Mouse (Mus musculus) liver, embryonic 11.5 days (tissue): Measurements from ENCODE around the gene Pla2r1. TPM values are rescaled to one million over a fixed set of nuclear protein-coding genes. Genes with fewer than 3 reads are reported as not detected.

Source experiments
- ATAC-seq: fragments of 200-750 bp; cut with Nextera tagmentation; replicated peaks from 2 replicates; pipeline ENCODE4 v1.8.0; 2017; ENCODE audit warnings: moderate number of reproducible peaks, mild to moderate bottlenecking, moderate TSS enrichment, moderate library complexity; ENCODE audit not compliant: low FRiP score
- DNase-seq: peaks from one replicate; pipeline ENCODE4 v3.0.0-alpha.2; 2017; ENCODE audit warnings: low spot score
- H3K27ac ChIP-seq: fragments of 300-500 bp; sonication (generic); 2 replicates; pipeline ENCODE4 v1.5.1; 2014; ENCODE audit warnings: mild to moderate bottlenecking, low read depth, low read length, control low read depth
- H3K27me3 ChIP-seq: fragments of 300-500 bp; sonication (generic); replicated peaks from 2 replicates; pipeline ENCODE4 v1.6.1; 2014; ENCODE audit warnings: low read length, mixed read lengths; ENCODE audit not compliant: control insufficient read depth, insufficient read depth
- H3K36me3 ChIP-seq: fragments of 300-500 bp; sonication (generic); 2 replicates; pipeline ENCODE4 v1.6.1; 2014; ENCODE audit warnings: mild to moderate bottlenecking, low read length, moderate library complexity, mixed read lengths; ENCODE audit not compliant: control insufficient read depth, insufficient read depth
- H3K4me1 ChIP-seq: fragments of 300-500 bp; sonication (generic); replicated peaks from 2 replicates; pipeline ENCODE4 v1.6.1; 2014; ENCODE audit warnings: low read length, mixed read lengths; ENCODE audit not compliant: control insufficient read depth, insufficient read depth
- H3K4me2 ChIP-seq: fragments of 300-500 bp; sonication (generic); 2 replicates; pipeline ENCODE4 v1.6.1; 2014; ENCODE audit warnings: mild to moderate bottlenecking, control low read depth, moderate library complexity
- H3K4me3 ChIP-seq: fragments of 300-500 bp; sonication (generic); 2 replicates; pipeline ENCODE4 v1.5.1; 2014; ENCODE audit warnings: low read depth, low read length, control low read depth
- H3K9ac ChIP-seq: fragments of 300-500 bp; sonication (generic); 2 replicates; pipeline ENCODE4 v1.6.1; 2014; ENCODE audit warnings: low read depth, low read length, control low read depth
- H3K9me3 ChIP-seq: fragments of 300-500 bp; sonication (generic); 2 replicates; pipeline ENCODE4 v1.6.1; 2016; ENCODE audit warnings: low read length, inconsistent platforms, mixed read lengths; ENCODE audit not compliant: control insufficient read depth
- WGBS: fragments of 180-500 bp; shearing (Covaris S2); extraction: QIAGEN DNeasy Blood & Tissue Kit; methylation state at CpG from one replicate; pipeline ENCODE4 v1.1.7; 2014; 5-methylcytosine and 5-hydroxymethylcytosine counted together
- polyA plus RNA-seq: library from polyadenylated mRNA; unstranded; fragments of >200 nt; fragmentation: Nextera tagmentation; extraction: Ambion mirVana; gene quantifications from 2 replicates; pipeline ENCODE4 v1.2.1, GENCODE M21; 2014

The Pla2r1 gene
- polyA plus RNA-seq, 1 experiment from 2014 or later = 0.58 TPM

DNA sequence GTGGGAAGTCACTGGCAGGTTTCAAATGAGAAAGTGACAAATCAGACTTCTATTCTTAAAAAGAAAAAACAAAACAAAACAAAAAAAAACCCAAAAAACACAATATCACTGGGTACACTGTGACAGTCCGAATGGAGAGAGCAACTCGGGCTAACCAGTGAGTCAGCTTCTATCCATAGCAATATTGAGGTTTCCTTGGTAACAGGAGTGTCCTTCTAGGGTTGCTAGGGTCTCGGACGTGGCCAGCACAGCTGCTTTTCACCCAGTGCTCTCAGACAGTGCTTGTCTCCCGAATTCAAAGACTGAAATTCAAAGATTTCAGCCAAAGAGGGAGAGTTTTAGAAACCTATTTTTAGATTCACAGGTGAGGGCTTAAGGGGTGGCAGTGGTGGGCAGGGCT lies 20.6 kb downstream of the Pla2r1 start:
- 75% methylated on average over 5 of the region's 5 CpGs for WGBS
- Histone ChIP-seq H3K4me3 (no peak overlapping the region), H3K4me1 (no peaks in the 10 kb centered on the region), H3K27ac (no peak overlapping the region), H3K36me3 (no peaks in the 10 kb centered on the region), H3K4me2 (no peak overlapping the region), H3K9ac (no peak overlapping the region), H3K9me3 (no peaks in the 10 kb centered on the region), H3K27me3 (no peaks in the 10 kb centered on the region)
- no peak for DNase-seq
- no peak for ATAC-seq

DNA sequence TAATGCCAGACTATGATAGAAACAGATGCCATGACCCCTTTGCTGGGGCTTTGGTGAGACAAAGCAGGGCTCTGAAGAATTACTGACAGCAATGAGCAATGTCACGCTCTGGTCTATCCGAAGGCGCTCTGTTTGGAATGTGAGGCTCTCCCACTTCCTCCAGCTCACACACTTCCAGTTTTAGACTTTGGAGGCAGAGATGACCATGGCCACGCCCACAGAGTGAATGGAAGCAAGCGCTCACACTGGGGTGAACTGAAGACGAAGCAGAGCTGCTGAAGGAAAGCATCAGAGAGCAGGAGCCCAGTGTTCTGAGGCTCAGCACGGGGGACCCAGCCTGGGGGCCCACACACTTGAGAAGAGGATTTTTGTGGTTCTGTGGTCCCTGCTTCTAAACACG lies 37.3 kb downstream of the Pla2r1 start:
- Histone ChIP-seq H3K27me3 (no peaks in the 10 kb centered on the region), H3K36me3 (no peaks in the 10 kb centered on the region), H3K27ac (no peak overlapping the region), H3K4me3 (no peak overlapping the region), H3K4me2 (no peak overlapping the region; the same call in 1 of the 2 replicates), H3K4me1 (no peaks in the 10 kb centered on the region), H3K9ac (no peak overlapping the region), H3K9me3 (no peaks in the 10 kb centered on the region)
- 41% methylated on average over 8 of the region's 8 CpGs for WGBS
- DNase-seq (no peak), ATAC-seq (no peak)

DNA sequence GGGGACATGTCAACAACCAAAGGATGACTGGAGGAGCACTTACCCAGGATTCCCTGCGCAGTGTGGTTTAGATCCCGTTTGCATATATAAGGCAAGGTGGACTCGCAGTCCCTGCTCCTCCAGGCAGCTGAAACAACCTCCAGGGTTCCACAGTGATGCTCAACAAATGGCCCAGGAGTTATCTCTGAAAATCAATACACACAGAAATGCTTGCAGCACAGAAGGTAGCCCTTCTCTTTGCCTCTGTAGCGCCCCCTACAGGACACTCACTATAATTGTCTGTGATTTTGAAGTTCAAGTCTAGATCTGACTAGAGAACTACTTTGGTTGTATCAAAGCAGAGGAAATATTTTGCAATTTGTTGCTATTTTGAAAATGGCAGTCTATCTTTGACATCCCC lies 38.2 kb downstream of the Pla2r1 start:
- H3K27ac ChIP-seq = no peak overlapping the region
- H3K9me3 ChIP-seq = no peaks in the 10 kb centered on the region
- H3K4me3 ChIP-seq = no peak overlapping the region
- H3K9ac ChIP-seq = no peak overlapping the region
- H3K27me3 ChIP-seq = no peaks in the 10 kb centered on the region
- H3K4me2 ChIP-seq = no peak overlapping the region
- H3K36me3 ChIP-seq = no peaks in the 10 kb centered on the region
- H3K4me1 ChIP-seq = no peaks in the 10 kb centered on the region
- no peak for DNase-seq
- WGBS = 64% methylated on average over 4 of the region's 4 CpGs
- no peak for ATAC-seq

DNA sequence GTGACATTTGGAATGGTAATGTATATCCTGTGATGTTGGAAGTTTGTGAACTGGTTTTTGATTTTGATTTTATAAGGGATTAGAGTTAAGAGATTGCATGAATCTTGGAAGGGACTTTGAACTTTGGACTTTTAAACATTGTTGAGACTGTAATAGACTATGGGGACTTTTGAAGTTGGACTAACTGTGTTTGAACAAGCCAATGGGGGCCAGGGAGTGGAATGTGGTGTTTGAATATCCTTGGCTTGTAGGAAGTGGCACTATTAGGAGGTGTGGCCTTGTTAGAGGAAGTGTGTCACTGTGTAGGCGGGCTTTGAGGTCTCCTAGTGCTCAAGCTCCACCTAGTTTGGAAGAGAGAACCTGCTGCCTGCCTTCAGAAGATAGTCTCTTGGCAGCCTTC lies 42.4 kb downstream of the Pla2r1 start:
- ATAC-seq (no peak), DNase-seq (no peak)
- Histone ChIP-seq H3K36me3 (no peaks in the 10 kb centered on the region), H3K9ac (no peak overlapping the region), H3K27me3 (no peaks in the 10 kb centered on the region), H3K4me2 (no peak overlapping the region), H3K27ac (no peak overlapping the region), H3K4me1 (no peaks in the 10 kb centered on the region), H3K4me3 (no peak overlapping the region), H3K9me3 (no peaks in the 10 kb centered on the region)
- 88% methylated on average over 1 of the region's 1 CpGs for WGBS

DNA sequence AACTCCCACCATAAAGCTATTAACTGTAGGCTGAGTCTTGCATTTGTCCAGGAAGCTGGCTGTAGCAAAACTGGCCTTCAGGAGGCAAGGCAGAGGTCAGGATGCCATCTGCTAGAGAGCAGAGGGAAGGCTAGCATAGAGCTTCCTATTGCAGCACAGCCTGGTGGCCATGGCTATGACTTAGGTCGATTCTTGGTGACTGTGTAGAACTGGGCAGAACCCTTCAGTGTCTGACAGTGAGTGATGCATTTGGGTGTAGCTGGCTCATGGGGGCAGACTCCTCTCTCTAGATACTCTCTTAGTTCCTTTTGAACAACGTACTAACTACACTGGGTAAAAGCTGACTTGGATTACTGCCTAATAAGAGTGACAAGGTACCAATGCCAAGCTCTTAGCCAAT lies 48.0 kb downstream of the Pla2r1 start:
- Histone ChIP-seq H3K9me3 (no peaks in the 10 kb centered on the region), H3K36me3 (no peaks in the 10 kb centered on the region), H3K4me1 (no peaks in the 10 kb centered on the region), H3K27me3 (no peaks in the 10 kb centered on the region), H3K4me3 (no peak overlapping the region), H3K9ac (no peak overlapping the region), H3K27ac (no peak overlapping the region), H3K4me2 (no peak overlapping the region)
- 36% methylated on average over 2 of the region's 2 CpGs for WGBS
- DNase-seq = no peak
- no peak for ATAC-seq

DNA sequence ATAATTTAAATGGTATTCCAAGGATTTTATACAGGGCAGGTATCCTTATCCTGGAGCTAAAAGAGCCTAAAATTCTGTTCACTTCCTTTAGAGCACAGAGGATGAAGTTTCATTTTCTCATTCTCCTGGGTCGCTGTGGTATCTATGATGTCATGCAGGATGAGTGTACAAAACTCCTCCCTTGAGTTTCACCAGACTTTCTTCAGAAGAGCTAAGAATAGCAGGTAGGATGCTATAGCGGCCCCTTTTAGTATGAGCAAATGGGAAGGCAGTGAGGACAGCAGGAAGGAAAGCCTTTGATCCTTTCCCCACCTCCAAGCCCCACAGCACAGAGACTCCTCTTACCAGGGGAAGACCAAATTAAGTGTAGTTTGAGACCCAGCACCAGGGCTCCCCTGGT lies 48.4 kb downstream of the Pla2r1 start:
- no peaks in the 10 kb centered on the region for H3K27me3 ChIP-seq
- no peaks in the 10 kb centered on the region for H3K9me3 ChIP-seq
- no peak overlapping the region for H3K9ac ChIP-seq
- H3K4me3 ChIP-seq = no peak overlapping the region
- no peak overlapping the region for H3K4me2 ChIP-seq
- no peak overlapping the region for H3K27ac ChIP-seq
- H3K36me3 ChIP-seq = no peaks in the 10 kb centered on the region
- WGBS = 37% methylated on average over 2 of the region's 2 CpGs
- ATAC-seq (no peak), DNase-seq (no peak)
- H3K4me1 ChIP-seq = no peaks in the 10 kb centered on the region

DNA sequence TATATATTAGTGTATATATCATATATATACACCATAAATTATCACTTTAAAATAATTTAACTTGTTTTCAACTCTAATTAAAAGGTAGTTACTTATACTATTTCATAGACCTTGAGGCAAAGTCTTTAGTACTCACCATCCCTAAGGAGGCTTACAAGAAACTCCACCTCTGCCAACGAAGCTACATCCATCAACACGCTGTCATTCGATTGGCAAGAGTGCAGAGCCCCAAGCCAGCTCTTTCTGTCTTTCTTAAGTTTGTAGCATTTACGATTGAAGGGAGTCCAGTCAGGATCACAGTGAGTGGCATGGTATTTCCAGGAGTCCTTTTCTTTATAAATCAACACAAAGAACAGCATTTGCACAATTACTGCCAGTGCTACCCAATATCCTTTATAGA lies 49.1 kb downstream of the Pla2r1 start:
- Histone ChIP-seq H3K4me1 (no peaks in the 10 kb centered on the region), H3K4me2 (no peak overlapping the region), H3K27me3 (no peaks in the 10 kb centered on the region), H3K9me3 (no peaks in the 10 kb centered on the region), H3K4me3 (no peak overlapping the region), H3K36me3 (no peaks in the 10 kb centered on the region), H3K9ac (no peak overlapping the region), H3K27ac (no peak overlapping the region)
- DNase-seq = no peak
- ATAC-seq = no peak
- 73% methylated on average over 4 of the region's 4 CpGs for WGBS

DNA sequence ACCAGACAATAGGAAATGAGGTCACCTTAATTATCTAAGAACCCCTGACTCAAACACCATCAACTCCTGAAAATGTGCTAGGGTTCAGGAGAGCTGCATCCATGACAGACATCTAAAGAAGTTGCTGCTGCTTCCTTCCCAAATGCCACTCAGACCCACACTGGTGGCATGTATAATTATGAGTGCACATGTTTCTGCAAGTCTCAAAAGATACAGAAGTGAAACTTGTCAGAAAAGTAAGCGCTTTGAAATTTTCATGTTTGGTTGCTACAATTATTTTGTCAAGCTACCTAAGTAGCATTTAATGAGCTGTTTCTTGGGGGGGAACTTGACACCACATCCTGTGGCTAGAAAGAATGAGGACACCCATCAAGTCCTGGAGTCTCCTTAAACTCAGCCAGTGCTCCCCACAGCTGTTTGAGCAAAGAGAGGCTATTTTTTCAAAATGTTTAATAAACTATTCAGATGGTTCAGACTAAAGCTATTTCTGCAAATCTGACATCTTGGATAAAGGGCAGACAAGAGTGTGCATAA lies 52.5 kb downstream of the Pla2r1 start:
- no peak for DNase-seq

DNA sequence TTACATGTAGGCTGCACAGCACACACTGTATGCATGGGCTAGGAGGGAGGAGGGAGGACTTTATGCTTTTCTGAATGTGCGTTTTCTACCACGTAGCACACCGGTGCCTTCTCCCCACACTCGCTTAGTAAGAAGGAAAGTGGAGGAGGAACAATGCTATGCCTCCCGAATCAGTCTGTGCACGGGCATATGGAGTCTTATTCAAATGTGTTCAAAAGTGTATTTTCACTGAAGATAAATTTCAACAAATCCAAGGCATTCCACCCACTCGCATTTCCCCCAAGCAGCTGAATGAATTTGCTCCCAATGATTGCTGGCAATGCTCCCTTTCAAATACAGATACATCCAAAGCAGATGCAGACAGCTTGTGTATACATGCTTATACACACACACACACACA lies 73.2 kb downstream of the Pla2r1 start:
- DNase-seq = no peak
- H3K4me1 ChIP-seq = no peaks in the 10 kb centered on the region

More for the DNA sequence above, 52.5 kb downstream of the Pla2r1 start:
- Histone ChIP-seq H3K4me3 (no peak overlapping the region), H3K27ac (no peak overlapping the region), H3K36me3 (no peaks in the 10 kb centered on the region), H3K27me3 (no peaks in the 10 kb centered on the region), H3K9me3 (no peaks in the 10 kb centered on the region), H3K9ac (no peak overlapping the region), H3K4me1 (no peaks in the 10 kb centered on the region), H3K4me2 (no peak overlapping the region)
- WGBS = 85% methylated on average over 1 of the region's 1 CpGs
- no peak for ATAC-seq

More for the DNA sequence above, 73.2 kb downstream of the Pla2r1 start:
- no peak for ATAC-seq
- no peak overlapping the region for H3K9ac ChIP-seq
- H3K27ac ChIP-seq = no peak overlapping the region
- H3K4me3 ChIP-seq = no peak overlapping the region
- WGBS = 88% methylated on average over 7 of the region's 7 CpGs
- no peak overlapping the region for H3K4me2 ChIP-seq
- H3K36me3 ChIP-seq = no peaks in the 10 kb centered on the region
- H3K9me3 ChIP-seq = no peaks in the 10 kb centered on the region
- H3K27me3 ChIP-seq = no peaks in the 10 kb centered on the region
